Mouse (Mus musculus): ENCODE measurements around the gene Ganc.

DNA sequence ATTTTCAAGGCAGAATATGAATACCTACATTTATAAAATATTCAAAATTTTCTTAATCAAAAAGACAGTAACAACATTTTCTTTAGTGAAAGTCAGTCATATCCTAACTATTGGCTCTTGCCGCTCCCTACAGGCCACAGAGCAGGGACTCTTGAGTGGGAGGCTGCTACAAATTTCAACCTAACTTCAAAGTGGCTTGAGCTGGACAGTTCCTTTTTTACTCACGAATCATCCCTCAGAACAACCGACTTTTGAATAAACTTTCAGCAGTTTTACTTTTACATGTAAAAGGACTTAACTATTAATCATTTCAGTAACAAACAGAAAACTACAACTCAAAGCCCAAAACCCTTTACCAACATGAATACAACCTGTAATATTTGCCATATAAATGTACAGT is 883 bp upstream of the Ganc start:
- TF ChIP-seq CTCF (IDR thresholded peaks at IDR 0.05; ENCODE audit: extremely low read depth, insufficient read depth, low read length), result no peak
- no peak for TF ChIP-seq POLR2A (IDR thresholded peaks at IDR 0.05; ENCODE audit: extremely low read depth, insufficient read depth, low read length)
